Mouse (Mus musculus) olfactory bulb, adult 2 months (tissue): ENCODE measurements around the gene Arl13b. TPM values are rescaled to one million over a fixed set of nuclear protein-coding genes. Genes with fewer than 3 reads are reported as not detected.

Experiments used
- H3K27ac ChIP-seq: fragments of 200-500 bp; 2 replicates; pipeline ENCODE4 v1.5.1; 2012; ENCODE audit warnings: low read depth, low read length; ENCODE audit not compliant: insufficient read depth
- H3K4me1 ChIP-seq: fragments of 200-500 bp; 2 replicates; pipeline ENCODE4 v1.6.1; 2012; ENCODE audit warnings: low read length; ENCODE audit not compliant: control insufficient read depth, insufficient read depth
- H3K4me3 ChIP-seq: fragments of 200-500 bp; 2 replicates; pipeline ENCODE4 v1.5.1; 2012; ENCODE audit warnings: mild to moderate bottlenecking, low read depth, low read length, moderate library complexity; ENCODE audit not compliant: insufficient read depth
- CTCF ChIP-seq: fragments of 200-500 bp; IDR thresholded peaks from 2 replicates; pipeline ENCODE4 v1.5.1; 2012; ENCODE audit warnings: low read depth, mild to moderate bottlenecking, low read length, moderate library complexity; ENCODE audit not compliant: insufficient read depth
- POLR2A ChIP-seq: fragments of 200-500 bp; IDR thresholded peaks from 2 replicates; pipeline ENCODE4 v1.6.1; 2012; ENCODE audit warnings: mild to moderate bottlenecking, low read depth, low read length, moderate library complexity; ENCODE audit not compliant: insufficient read depth
- WGBS: fragments of 180-500 bp; shearing (Covaris S2); methylation state at CpG from one replicate; pipeline ENCODE4 v1.1.7; 2018; 5-methylcytosine and 5-hydroxymethylcytosine counted together
- polyA plus RNA-seq: library from polyadenylated mRNA; stranded (reverse); fragments of >200 nt; gene quantifications from 2 replicates; pipeline ENCODE4 v1.2.4, GENCODE M21; 2012; ENCODE audit warnings: low replicate concordance; ENCODE audit not compliant: missing spikeins, insufficient read depth, insufficient read length

Arl13b gene
- polyA plus RNA-seq, 1 experiment: not detected

DNA sequence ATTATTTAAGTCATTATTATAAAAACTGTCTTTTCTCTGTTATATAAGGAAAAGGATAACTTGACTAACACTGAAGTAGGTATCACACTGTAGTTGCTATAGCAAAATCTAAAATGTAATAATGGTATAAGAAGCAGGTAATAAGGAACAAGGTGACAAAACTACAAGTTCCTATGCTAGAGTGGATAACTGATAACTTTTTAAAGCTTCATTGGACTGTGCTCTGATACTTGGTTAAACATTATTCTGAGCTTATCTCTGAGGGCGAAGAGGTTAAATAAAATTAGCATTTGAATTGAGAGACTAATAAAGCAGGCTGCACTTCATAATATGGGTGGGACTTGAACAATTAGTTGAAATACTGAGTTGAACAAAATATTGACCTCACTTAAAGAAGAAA, 93.2 kb downstream of the Arl13b start:
- 89% methylated on average over 1 of the region's 1 CpGs for WGBS
- no peak for TF ChIP-seq POLR2A
- no peak for TF ChIP-seq CTCF
- no peak overlapping the region for H3K4me3 ChIP-seq
- H3K4me1 ChIP-seq: no peaks in the 10 kb centered on the region
- no peak overlapping the region for H3K27ac ChIP-seq

DNA sequence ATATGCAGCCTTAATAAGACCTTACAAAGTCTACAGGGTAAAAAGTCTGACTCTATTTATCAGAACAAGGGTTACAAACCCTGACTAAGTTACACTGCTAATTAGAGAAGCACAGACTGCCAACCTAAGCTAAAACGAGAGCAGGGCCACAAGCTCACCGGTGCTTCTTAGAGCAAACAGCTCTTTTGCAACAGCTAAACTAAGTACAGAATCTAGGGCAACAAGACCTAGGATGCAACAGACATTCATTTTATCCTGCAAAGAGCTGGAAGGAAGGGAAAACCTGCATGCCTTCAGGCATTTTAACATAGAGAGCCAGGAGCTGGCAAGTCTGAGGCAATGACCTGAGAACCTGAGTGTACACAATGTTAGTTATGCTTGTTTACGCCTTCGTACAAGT, 93.8 kb downstream of the Arl13b start:
- no peak for TF ChIP-seq CTCF
- no peak for TF ChIP-seq POLR2A
- no peak overlapping the region for H3K27ac ChIP-seq

DNA sequence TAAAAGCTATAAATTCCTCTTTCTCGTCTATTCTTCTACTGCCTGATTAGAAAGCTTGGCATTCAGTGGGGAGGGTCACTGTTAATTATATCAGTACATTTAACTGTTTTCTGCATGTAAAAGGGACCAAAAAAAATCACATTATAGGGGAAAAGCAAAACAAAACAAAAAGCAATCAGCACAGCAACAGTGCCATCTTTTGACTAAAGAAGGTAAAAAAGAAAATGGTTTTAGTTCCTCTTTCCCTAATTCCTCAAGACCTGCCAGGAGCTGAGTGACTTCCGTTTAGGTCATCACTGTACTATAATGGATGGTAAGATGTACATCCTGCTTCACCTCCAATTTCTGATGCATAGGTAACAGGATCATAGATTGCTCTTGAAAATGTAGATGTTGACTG, 101.0 kb downstream of the Arl13b start:
- Histone ChIP-seq H3K27ac (no peak overlapping the region), H3K4me1 (no peaks in the 10 kb centered on the region), H3K4me3 (no peak overlapping the region)
- TF ChIP-seq CTCF: no peak
- 39% methylated on average over 2 of the region's 2 CpGs for WGBS

More for the DNA sequence above, 93.8 kb downstream of the Arl13b start:
- no peak overlapping the region for H3K4me3 ChIP-seq
- H3K4me1 ChIP-seq: no peaks in the 10 kb centered on the region
- WGBS: 55% methylated on average over 4 of the region's 4 CpGs

Other genes with a start within 250 kb of the Arl13b start
- not detected in 2 replicates for gene Nsun3, start 60.2 kb downstream of the Arl13b start, polyA plus RNA-seq
- gene Stx19, start 32.4 kb downstream of the Arl13b start, polyA plus RNA-seq: not detected in 2 replicates
- gene Pros1, start 7.3 kb upstream of the Arl13b start, polyA plus RNA-seq: not detected in 2 replicates